In the genomic region with DNA sequence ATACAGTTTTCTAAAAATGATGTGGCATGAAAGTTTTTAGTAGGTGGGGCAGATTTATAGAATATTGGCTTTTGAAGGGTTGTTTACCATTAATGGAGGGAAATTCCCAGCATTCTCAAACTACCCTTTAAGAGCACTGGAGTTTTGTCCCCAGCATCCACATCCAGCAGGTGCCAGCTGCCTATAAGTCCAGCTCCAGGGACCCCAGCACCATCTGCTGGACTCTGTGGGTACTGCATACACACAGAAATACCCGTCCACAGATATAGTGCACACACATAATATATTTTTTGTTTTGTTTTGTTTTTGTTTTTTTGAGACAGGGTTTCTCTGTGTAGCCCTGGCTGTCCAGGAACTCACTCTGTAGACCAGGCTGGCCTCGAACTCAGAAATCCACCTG, we compare ENCODE assay signal across 8 mouse cellular contexts. TPM values are rescaled to one million over a fixed set of nuclear protein-coding genes. Genes with fewer than 3 reads are reported as not detected.
DNase-seq lines count a peak whose midpoint lies in the region; ATAC-seq lines count a peak whose summit lies in the region.

No protein-coding gene starts in this region.

- no peaks in the 10 kb centered on the region for H3K9me3 ChIP-seq in forebrain, embryonic 13.5 days (replicated peaks)
- no peaks in the 10 kb centered on the region for H3K9me3 ChIP-seq in forebrain, embryonic 16.5 days (ENCODE audit: control insufficient read depth, low read length)
- no peaks in the 10 kb centered on the region for H3K9me3 ChIP-seq in embryonic facial prominence, embryonic 10.5 days

- H3K4me3 ChIP-seq in forebrain, embryonic 13.5 days: no peak overlapping the region
- no peak overlapping the region for H3K4me3 ChIP-seq in forebrain, embryonic 16.5 days (replicated peaks; ENCODE audit: low read length)
- H3K4me3 ChIP-seq in embryonic facial prominence, embryonic 10.5 days: no peak overlapping the region

- 0 out of 2 replicates have a peak, but pooled peaks have one; percentile 50 for ATAC-seq in forebrain, embryonic 13.5 days
- ATAC-seq in forebrain, embryonic 16.5 days: no peak

- peaks cover 11% of the 10 kb centered on the region for H3K4me1 ChIP-seq in forebrain, embryonic 13.5 days
- H3K4me1 ChIP-seq in forebrain, embryonic 16.5 days (replicated peaks; ENCODE audit: control insufficient read depth, insufficient read depth, low read length): peaks cover 10% of the 10 kb centered on the region
- peaks cover 12% of the 10 kb centered on the region for H3K4me1 ChIP-seq in embryonic facial prominence, embryonic 10.5 days

- H3K4me2 ChIP-seq in forebrain, embryonic 13.5 days: no peak overlapping the region
- no peak overlapping the region for H3K4me2 ChIP-seq in forebrain, embryonic 16.5 days (ENCODE audit: low read length)

- no peaks in the 10 kb centered on the region for H3K27me3 ChIP-seq in forebrain, embryonic 13.5 days
- H3K27me3 ChIP-seq in forebrain, embryonic 16.5 days (replicated peaks; ENCODE audit: control insufficient read depth, insufficient read depth, low read length): no peaks in the 10 kb centered on the region
- H3K27me3 ChIP-seq in embryonic facial prominence, embryonic 10.5 days (replicated peaks; ENCODE audit: low read depth, poor library complexity, severe bottlenecking): no peaks in the 10 kb centered on the region

- WGBS in forebrain, embryonic 13.5 days: 40% methylated on average over 2 of the region's 2 CpGs
- WGBS in forebrain, embryonic 16.5 days: 42% methylated on average over 2 of the region's 2 CpGs
- WGBS in embryonic facial prominence, embryonic 10.5 days: 47% methylated on average over 2 of the region's 2 CpGs

- H3K27ac ChIP-seq in forebrain, embryonic 13.5 days: no peak overlapping the region
- H3K27ac ChIP-seq in forebrain, embryonic 16.5 days (ENCODE audit: low read length): no peak overlapping the region
- no peak overlapping the region for H3K27ac ChIP-seq in embryonic facial prominence, embryonic 10.5 days (replicated peaks)

- peak; percentile 82 for DNase-seq in A20 (ENCODE audit: low read depth, low spot score)
- DNase-seq in adrenal gland, postnatal 14 days: peak; percentile 87
- DNase-seq in embryonic facial prominence, embryonic 10.5 days (ENCODE audit: low spot score): peak; percentile 80
- peak; percentile 90 for DNase-seq in kidney, postnatal 10 days
- DNase-seq in lung, postnatal 14 days: peak; percentile 87
- peak; percentile 76 for DNase-seq in spleen, adult 12 weeks (ENCODE audit: low spot score)

- peaks cover 26% of the 10 kb centered on the region for H3K36me3 ChIP-seq in forebrain, embryonic 13.5 days (ENCODE audit: poor library complexity, severe bottlenecking)
- peaks cover 11% of the 10 kb centered on the region for H3K36me3 ChIP-seq in forebrain, embryonic 16.5 days (ENCODE audit: control insufficient read depth, insufficient read depth)
- peaks cover 35% of the 10 kb centered on the region for H3K36me3 ChIP-seq in embryonic facial prominence, embryonic 10.5 days (replicated peaks)

- no peak overlapping the region for H3K9ac ChIP-seq in forebrain, embryonic 13.5 days
- no peak overlapping the region for H3K9ac ChIP-seq in forebrain, embryonic 16.5 days (replicated peaks; ENCODE audit: low read depth, low read length)

RNA-seq across cellular contexts. Expression of gene Arpc3, which starts 2.2 kb away (rescaled TPM):
- polyA plus RNA-seq in forebrain, embryonic 13.5 days (2015; fragmentation: Nextera tagmentation; extraction: Ambion mirVana): 152 and 167 TPM in 2 replicates
- 161 and 219 TPM in 2 replicates for polyA plus RNA-seq in forebrain, embryonic 16.5 days (2015; fragmentation: Nextera tagmentation; extraction: Ambion mirVana)
- total RNA-seq in adrenal gland, postnatal 14 days (2021): 240 and 253 TPM in 2 replicates
- 85.5 and 93.8 TPM in 2 replicates for polyA plus RNA-seq in embryonic facial prominence, embryonic 10.5 days (2016; fragmentation: Nextera tagmentation; extraction: Ambion mirVana)

RNA-seq across cellular contexts. Expression of gene Fam216a, which starts 21.7 kb away (rescaled TPM):
- 117 and 123 TPM in 2 replicates for polyA plus RNA-seq in forebrain, embryonic 13.5 days (2015; fragmentation: Nextera tagmentation; extraction: Ambion mirVana)
- 122 and 124 TPM in 2 replicates for polyA plus RNA-seq in forebrain, embryonic 16.5 days (2015; fragmentation: Nextera tagmentation; extraction: Ambion mirVana)
- 29.7 and 34.7 TPM in 2 replicates for total RNA-seq in adrenal gland, postnatal 14 days (2021)
- 89.2 TPM in 2 replicates for polyA plus RNA-seq in embryonic facial prominence, embryonic 10.5 days (2016; fragmentation: Nextera tagmentation; extraction: Ambion mirVana)

RNA-seq across cellular contexts. Expression of gene Gpn3, which starts 22.2 kb away (rescaled TPM):
- polyA plus RNA-seq in forebrain, embryonic 13.5 days (2015; fragmentation: Nextera tagmentation; extraction: Ambion mirVana): 56.9 and 58.7 TPM in 2 replicates
- 50.0 and 57.0 TPM in 2 replicates for polyA plus RNA-seq in forebrain, embryonic 16.5 days (2015; fragmentation: Nextera tagmentation; extraction: Ambion mirVana)
- total RNA-seq in adrenal gland, postnatal 14 days (2021): 34.9 and 36.4 TPM in 2 replicates
- polyA plus RNA-seq in embryonic facial prominence, embryonic 10.5 days (2016; fragmentation: Nextera tagmentation; extraction: Ambion mirVana): 89.8 and 94.6 TPM in 2 replicates

RNA-seq across cellular contexts. Expression of gene Anapc7, which starts 27.6 kb away (rescaled TPM):
- polyA plus RNA-seq in forebrain, embryonic 13.5 days (2015; fragmentation: Nextera tagmentation; extraction: Ambion mirVana): 50.3 and 53.3 TPM in 2 replicates
- polyA plus RNA-seq in forebrain, embryonic 16.5 days (2015; fragmentation: Nextera tagmentation; extraction: Ambion mirVana): 52.2 and 52.5 TPM in 2 replicates
- total RNA-seq in adrenal gland, postnatal 14 days (2021): 47.3 and 50.4 TPM in 2 replicates
- 60.4 and 63.2 TPM in 2 replicates for polyA plus RNA-seq in embryonic facial prominence, embryonic 10.5 days (2016; fragmentation: Nextera tagmentation; extraction: Ambion mirVana)

RNA-seq across cellular contexts. Expression of gene Vps29, which starts 39.7 kb away (rescaled TPM):
- polyA plus RNA-seq in forebrain, embryonic 13.5 days (2015; fragmentation: Nextera tagmentation; extraction: Ambion mirVana): 228 and 236 TPM in 2 replicates
- 264 and 288 TPM in 2 replicates for polyA plus RNA-seq in forebrain, embryonic 16.5 days (2015; fragmentation: Nextera tagmentation; extraction: Ambion mirVana)
- 127 TPM in 2 replicates for total RNA-seq in adrenal gland, postnatal 14 days (2021)
- 194 and 197 TPM in 2 replicates for polyA plus RNA-seq in embryonic facial prominence, embryonic 10.5 days (2016; fragmentation: Nextera tagmentation; extraction: Ambion mirVana)
